Mouse (Mus musculus) forebrain, embryonic 11.5 days (tissue): Measurements from ENCODE around the gene Ophn1. TPM values are rescaled to one million over a fixed set of nuclear protein-coding genes. Genes with fewer than 3 reads are reported as not detected.
A peak's percentile ranks its signal among the peaks of the same experiment; 100 is the strongest.

Experiments
- ATAC-seq: fragments of 200-750 bp; cut with Nextera tagmentation; replicated peaks from 2 replicates; pipeline ENCODE4 v1.8.0; 2017; ENCODE audit warnings: moderate TSS enrichment; ENCODE audit not compliant: low FRiP score
- DNase-seq: peaks from one replicate; pipeline ENCODE4 v3.0.0-alpha.2; 2017; ENCODE audit warnings: low spot score
- H3K27ac ChIP-seq: fragments of 300-500 bp; sonication (generic); 2 replicates; pipeline ENCODE4 v1.5.1; 2014; ENCODE audit warnings: low read depth, low read length
- H3K27me3 ChIP-seq: fragments of 300-500 bp; sonication (generic); 2 replicates; pipeline ENCODE4 v1.6.1; 2014; ENCODE audit warnings: mild to moderate bottlenecking, low read length, mixed read lengths; ENCODE audit not compliant: control insufficient read depth, insufficient read depth
- H3K36me3 ChIP-seq: fragments of 300-500 bp; sonication (generic); 2 replicates; pipeline ENCODE4 v1.6.1; 2014; ENCODE audit warnings: mild to moderate bottlenecking, low read length, moderate library complexity, mixed read lengths; ENCODE audit not compliant: control insufficient read depth, insufficient read depth
- H3K4me1 ChIP-seq: fragments of 300-500 bp; sonication (generic); replicated peaks from 2 replicates; pipeline ENCODE4 v1.6.1; 2014; ENCODE audit warnings: low read length, mixed read lengths; ENCODE audit not compliant: control insufficient read depth, insufficient read depth
- H3K4me2 ChIP-seq: fragments of 300-500 bp; sonication (generic); 2 replicates; pipeline ENCODE4 v1.6.1; 2014; ENCODE audit warnings: low read depth, mild to moderate bottlenecking, low read length, moderate library complexity, mixed read lengths; ENCODE audit not compliant: severe bottlenecking
- H3K4me3 ChIP-seq: fragments of 300-500 bp; sonication (generic); 2 replicates; pipeline ENCODE4 v1.5.1; 2014; ENCODE audit warnings: low read depth, low read length
- H3K9ac ChIP-seq: fragments of 300-500 bp; sonication (generic); 2 replicates; pipeline ENCODE4 v1.6.1; 2014; ENCODE audit warnings: low read length
- H3K9me3 ChIP-seq: fragments of 300-500 bp; sonication (generic); 2 replicates; pipeline ENCODE4 v1.6.1; 2016; ENCODE audit warnings: low read length, mixed read lengths; ENCODE audit not compliant: control insufficient read depth
- WGBS: fragments of 180-500 bp; shearing (Covaris S2); extraction: QIAGEN DNeasy Blood & Tissue Kit; methylation state at CpG from one replicate; pipeline ENCODE4 v1.1.7; 2014; 5-methylcytosine and 5-hydroxymethylcytosine counted together
- polyA plus RNA-seq: library from polyadenylated mRNA; unstranded; fragments of >200 nt; fragmentation: Nextera tagmentation; extraction: Ambion mirVana; gene quantifications from 2 replicates; pipeline ENCODE4 v1.2.1, GENCODE M21; 2014

The Ophn1 gene
- polyA plus RNA-seq, 1 experiment from 2014 or later, result 20.5 TPM

GRCm38 (mm10) chrX:98890072-98890405 lies 786 bp downstream of the Ophn1 start:
- no peak for DNase-seq
- peaks cover 5% of the 10 kb centered on the region; the same call in 1 of the 2 replicates for H3K27me3 ChIP-seq
- peak overlapping the region; percentile 50 for H3K4me3 ChIP-seq
- no peak overlapping the region for H3K27ac ChIP-seq
- no peak; the same call in 1 of the 2 replicates for ATAC-seq
- H3K9ac ChIP-seq, result peak overlapping the region; percentile 61
- no peaks in the 10 kb centered on the region for H3K9me3 ChIP-seq
- peak overlapping the region; percentile 54 for H3K4me2 ChIP-seq
- WGBS, result 15% methylated on average over 14 of the region's 14 CpGs
- H3K36me3 ChIP-seq, result no peaks in the 10 kb centered on the region
- H3K4me1 ChIP-seq, result no peaks in the 10 kb centered on the region

GRCm38 (mm10) chrX:98881983-98882382 lies 8.8 kb downstream of the Ophn1 start:
- H3K27me3 ChIP-seq, result no peaks in the 10 kb centered on the region; the same call in 1 of the 2 replicates
- WGBS, result 87% methylated on average over 2 of the region's 2 CpGs

GRCm38 (mm10) chrX:98881085-98881484 lies 9.7 kb downstream of the Ophn1 start:
- H3K27me3 ChIP-seq, result no peaks in the 10 kb centered on the region; the same call in 1 of the 2 replicates
- ATAC-seq (no peak), DNase-seq (no peak)

More at GRCm38 (mm10) chrX:98881983-98882382, 8.8 kb downstream of the Ophn1 start:
- no peak overlapping the region for H3K9ac ChIP-seq
- DNase-seq (no peak), ATAC-seq (no peak)
- no peak overlapping the region for H3K27ac ChIP-seq
- H3K4me2 ChIP-seq, result no peak overlapping the region
- H3K4me1 ChIP-seq, result no peaks in the 10 kb centered on the region
- no peak overlapping the region for H3K4me3 ChIP-seq
- H3K36me3 ChIP-seq, result no peaks in the 10 kb centered on the region
- no peaks in the 10 kb centered on the region for H3K9me3 ChIP-seq

GRCm38 (mm10) chrX:98880314-98880713 lies 10.5 kb downstream of the Ophn1 start:
- Histone ChIP-seq H3K9ac (no peak overlapping the region), H3K27me3 (no peaks in the 10 kb centered on the region; the same call in 1 of the 2 replicates), H3K27ac (no peak overlapping the region), H3K4me1 (no peaks in the 10 kb centered on the region), H3K36me3 (no peaks in the 10 kb centered on the region), H3K4me3 (no peak overlapping the region), H3K4me2 (no peak overlapping the region), H3K9me3 (no peaks in the 10 kb centered on the region)
- WGBS, result 91% methylated on average over 6 of the region's 6 CpGs
- ATAC-seq (no peak), DNase-seq (no peak)

More at GRCm38 (mm10) chrX:98881085-98881484, 9.7 kb downstream of the Ophn1 start:
- no peak overlapping the region for H3K27ac ChIP-seq
- H3K4me2 ChIP-seq, result no peak overlapping the region
- H3K4me3 ChIP-seq, result no peak overlapping the region
- 90% methylated on average over 2 of the region's 2 CpGs for WGBS
- H3K36me3 ChIP-seq, result no peaks in the 10 kb centered on the region
- no peak overlapping the region for H3K9ac ChIP-seq
- H3K4me1 ChIP-seq, result no peaks in the 10 kb centered on the region
- no peaks in the 10 kb centered on the region for H3K9me3 ChIP-seq

- H3K27ac ChIP-seq, result no peak overlapping the region
- H3K4me3 ChIP-seq, result no peak overlapping the region
- no peaks in the 10 kb centered on the region for H3K4me1 ChIP-seq
- H3K9ac ChIP-seq, result no peak overlapping the region
- DNase-seq (no peak), ATAC-seq (peak; percentile 79)
- no peaks in the 10 kb centered on the region; the same call in 1 of the 2 replicates for H3K27me3 ChIP-seq
- no peak overlapping the region for H3K4me2 ChIP-seq
- H3K36me3 ChIP-seq, result no peaks in the 10 kb centered on the region
- H3K9me3 ChIP-seq, result no peaks in the 10 kb centered on the region
- 43% methylated on average over 6 of the region's 6 CpGs for WGBS
These were observed 15.7 kb downstream of the Ophn1 start for GRCm38 (mm10) chrX:98875144-98875543.

GRCm38 (mm10) chrX:98874086-98874485 lies 16.7 kb downstream of the Ophn1 start:
- Histone ChIP-seq H3K9me3 (no peaks in the 10 kb centered on the region), H3K4me3 (no peak overlapping the region), H3K27me3 (no peaks in the 10 kb centered on the region), H3K9ac (no peak overlapping the region), H3K36me3 (no peaks in the 10 kb centered on the region), H3K4me2 (no peak overlapping the region), H3K4me1 (no peaks in the 10 kb centered on the region), H3K27ac (no peak overlapping the region)
- 82% methylated on average over 5 of the region's 5 CpGs for WGBS
- DNase-seq, result no peak
- ATAC-seq, result no peak

- DNase-seq (no peak), ATAC-seq (no peak)
- H3K4me3 ChIP-seq, result no peak overlapping the region
- H3K9ac ChIP-seq, result no peak overlapping the region
- 62% methylated on average over 1 of the region's 1 CpGs for WGBS
- H3K9me3 ChIP-seq, result no peaks in the 10 kb centered on the region
- no peak overlapping the region for H3K4me2 ChIP-seq
- no peak overlapping the region for H3K27ac ChIP-seq
- no peaks in the 10 kb centered on the region for H3K36me3 ChIP-seq
- no peaks in the 10 kb centered on the region for H3K4me1 ChIP-seq
- no peaks in the 10 kb centered on the region; the same call in 1 of the 2 replicates for H3K27me3 ChIP-seq
These were observed 18.8 kb downstream of the Ophn1 start for GRCm38 (mm10) chrX:98872064-98872463.

GRCm38 (mm10) chrX:98870541-98870940 lies 20.3 kb downstream of the Ophn1 start:
- DNase-seq (no peak), ATAC-seq (no peak)
- Histone ChIP-seq H3K27me3 (peaks cover 2% of the 10 kb centered on the region; the same call in 1 of the 2 replicates), H3K4me2 (no peak overlapping the region), H3K9me3 (no peaks in the 10 kb centered on the region), H3K36me3 (no peaks in the 10 kb centered on the region), H3K27ac (no peak overlapping the region), H3K4me1 (no peaks in the 10 kb centered on the region), H3K4me3 (no peak overlapping the region), H3K9ac (no peak overlapping the region)
- WGBS, result 88% methylated on average over 1 of the region's 1 CpGs

GRCm38 (mm10) chrX:98869735-98870134 lies 21.1 kb downstream of the Ophn1 start:
- no peak overlapping the region for H3K27ac ChIP-seq
- no peaks in the 10 kb centered on the region for H3K9me3 ChIP-seq
- H3K27me3 ChIP-seq, result peaks cover 2% of the 10 kb centered on the region; the same call in 1 of the 2 replicates
- DNase-seq (no peak), ATAC-seq (no peak)
- H3K4me1 ChIP-seq, result no peaks in the 10 kb centered on the region
- H3K4me3 ChIP-seq, result no peak overlapping the region
- no peaks in the 10 kb centered on the region for H3K36me3 ChIP-seq
- H3K9ac ChIP-seq, result no peak overlapping the region
- no peak overlapping the region for H3K4me2 ChIP-seq
- WGBS, result 86% methylated on average over 2 of the region's 2 CpGs
